Mouse (Mus musculus): Measurements from ENCODE around the gene Pdgfa.

Pdgfa gene

GRCm38 (mm10) chr5:138952969-138953368 is 44.2 kb downstream of the Pdgfa start:
- DNase-seq = peak; percentile 55

- DNase-seq = no peak
Observed at GRCm38 (mm10) chr5:138951305-138951704, 45.9 kb downstream of the Pdgfa start.

GRCm38 (mm10) chr5:138949165-138949564 is 48.0 kb downstream of the Pdgfa start:
- DNase-seq = no peak

GRCm38 (mm10) chr5:138948031-138948980 is 48.9 kb downstream of the Pdgfa start:
- peak; percentile 40 for DNase-seq

- DNase-seq = no peak
Observed at GRCm38 (mm10) chr5:138947487-138947886, 49.7 kb downstream of the Pdgfa start.

- DNase-seq = no peak
Observed at GRCm38 (mm10) chr5:138946931-138947330, 50.2 kb downstream of the Pdgfa start.

- DNase-seq = no peak
Observed at GRCm38 (mm10) chr5:138945011-138945410, 52.2 kb downstream of the Pdgfa start.

GRCm38 (mm10) chr5:138944551-138944950 is 52.6 kb downstream of the Pdgfa start:
- peak; percentile 28 for DNase-seq

GRCm38 (mm10) chr5:138941842-138942241 is 55.3 kb downstream of the Pdgfa start:
- DNase-seq = no peak

GRCm38 (mm10) chr5:138940576-138940975 is 56.6 kb downstream of the Pdgfa start:
- no peak for DNase-seq

- no peak for DNase-seq
Observed at GRCm38 (mm10) chr5:138938572-138939163, 58.5 kb downstream of the Pdgfa start.

GRCm38 (mm10) chr5:138936399-138937089 is 60.6 kb downstream of the Pdgfa start:
- DNase-seq = no peak

- DNase-seq = peak; percentile 34
Observed at GRCm38 (mm10) chr5:138934540-138934939, 62.6 kb downstream of the Pdgfa start.

- DNase-seq = peak; percentile 32
Observed at GRCm38 (mm10) chr5:138932460-138933432, 64.4 kb downstream of the Pdgfa start.

- no peak for DNase-seq
Observed at GRCm38 (mm10) chr5:138931836-138932235, 65.3 kb downstream of the Pdgfa start.

- DNase-seq = no peak
Observed at GRCm38 (mm10) chr5:138929879-138930507, 67.2 kb downstream of the Pdgfa start.

Measured in kidney, adult 9 months (tissue).